Mouse (Mus musculus) megakaryocyte, embryonic 14.5 days (primary cell): Measurements from ENCODE around the gene Tspear.

Experiments used
- FLI1 ChIP-seq: IDR thresholded peaks from 2 replicates; pipeline ENCODE4 v1.6.1; 2012; ENCODE audit warnings: low read length, inconsistent platforms, mixed read lengths
- GATA1 ChIP-seq: IDR thresholded peaks from 3 replicates; pipeline ENCODE4 v1.6.1; 2012; ENCODE audit warnings: mixed read lengths, low read length, inconsistent platforms, borderline replicate concordance

- TF ChIP-seq GATA1 (no peak), FLI1 (no peak)
These were observed 160.6 kb downstream of the Tspear start for GRCm38 (mm10) chr10:77846961-77847360.
